Mouse (Mus musculus): ENCODE data around the gene Gkap1. TPM values are rescaled to one million over a fixed set of nuclear protein-coding genes. Genes with fewer than 3 reads are reported as not detected.
A peak's percentile ranks its signal among the peaks of the same experiment; 100 is the strongest.

Gkap1 gene
- 18.7 and 21.3 TPM in 2 replicates for polyA plus RNA-seq (2015; fragmentation: Nextera tagmentation; extraction: Ambion mirVana)

- H3K9me3 ChIP-seq (ENCODE audit: control insufficient read depth, low read length): no peaks in the 10 kb centered on the region
- WGBS: 81% methylated on average over 8 of the region's 8 CpGs
- peak within 1 kb of the TSS; percentile 75 for H3K27ac ChIP-seq (ENCODE audit: low read length)
- peak within 1 kb of the TSS; percentile 61 for H3K9ac ChIP-seq (replicated peaks; ENCODE audit: low read depth, low read length)
- no peak for ATAC-seq
- H3K36me3 ChIP-seq (ENCODE audit: control insufficient read depth, insufficient read depth): no peaks in the 10 kb centered on the region
- peaks cover 21% of the 10 kb centered on the region for H3K4me1 ChIP-seq (replicated peaks; ENCODE audit: control insufficient read depth, insufficient read depth, low read length)
- H3K27me3 ChIP-seq (replicated peaks; ENCODE audit: control insufficient read depth, insufficient read depth, low read length): no peaks in the 10 kb centered on the region
- H3K4me2 ChIP-seq (ENCODE audit: low read length): peak within 1 kb of the TSS; percentile 79
- peak within 1 kb of the TSS; percentile 84 for H3K4me3 ChIP-seq (replicated peaks; ENCODE audit: low read length)
These were observed at the start of gene Gkap1 for GRCm38 (mm10) chr13:58275599-58275998. Gene Gkap1, minus strand, starts transcription at chr13:58275699.

GRCm38 (mm10) chr13:58317768-58318167 lies 42.3 kb upstream of the Gkap1 start:
- 69% methylated on average over 2 of the region's 2 CpGs for WGBS
- Histone ChIP-seq H3K9me3 (ENCODE audit: control insufficient read depth, low read length) (no peaks in the 10 kb centered on the region), H3K4me2 (ENCODE audit: low read length) (no peak overlapping the region), H3K27ac (ENCODE audit: low read length) (no peak overlapping the region), H3K9ac (replicated peaks; ENCODE audit: low read depth, low read length) (no peak overlapping the region), H3K36me3 (ENCODE audit: control insufficient read depth, insufficient read depth) (no peaks in the 10 kb centered on the region), H3K27me3 (replicated peaks; ENCODE audit: control insufficient read depth, insufficient read depth, low read length) (no peaks in the 10 kb centered on the region), H3K4me3 (replicated peaks; ENCODE audit: low read length) (no peak overlapping the region), H3K4me1 (replicated peaks; ENCODE audit: control insufficient read depth, insufficient read depth, low read length) (no peaks in the 10 kb centered on the region)
- no peak for ATAC-seq

- no peak overlapping the region for H3K9ac ChIP-seq (replicated peaks; ENCODE audit: low read depth, low read length)
- no peaks in the 10 kb centered on the region for H3K36me3 ChIP-seq (ENCODE audit: control insufficient read depth, insufficient read depth)
- ATAC-seq: no peak
- no peak overlapping the region for H3K27ac ChIP-seq (ENCODE audit: low read length)
- 64% methylated on average over 6 of the region's 6 CpGs for WGBS
- H3K4me3 ChIP-seq (replicated peaks; ENCODE audit: low read length): no peak overlapping the region
- H3K4me2 ChIP-seq (ENCODE audit: low read length): no peak overlapping the region
- H3K27me3 ChIP-seq (replicated peaks; ENCODE audit: control insufficient read depth, insufficient read depth, low read length): no peaks in the 10 kb centered on the region
- H3K4me1 ChIP-seq (replicated peaks; ENCODE audit: control insufficient read depth, insufficient read depth, low read length): no peaks in the 10 kb centered on the region
- no peaks in the 10 kb centered on the region for H3K9me3 ChIP-seq (ENCODE audit: control insufficient read depth, low read length)
These were observed 39.5 kb upstream of the Gkap1 start for GRCm38 (mm10) chr13:58314991-58315390.

DNA sequence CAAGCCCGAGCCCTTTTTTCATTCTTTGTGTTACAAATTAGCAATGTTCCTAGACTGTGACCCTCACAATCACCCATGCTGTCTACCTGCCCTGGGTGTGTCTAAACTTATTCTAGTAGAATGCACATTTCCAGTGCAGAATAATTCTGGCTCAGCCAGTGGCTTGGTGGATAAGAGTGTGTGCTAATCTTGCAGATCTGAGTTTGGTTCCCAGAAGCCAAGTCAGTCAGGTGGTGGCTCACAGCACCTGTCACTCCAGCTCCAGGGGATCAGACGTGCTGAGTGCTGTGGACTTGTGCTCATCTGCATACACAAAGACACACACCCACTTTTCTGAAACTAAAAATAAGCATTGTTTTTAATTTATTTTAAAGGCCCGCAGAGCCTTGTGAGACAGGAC lies 38.3 kb upstream of the Gkap1 start:
- Histone ChIP-seq H3K4me1 (replicated peaks; ENCODE audit: control insufficient read depth, insufficient read depth, low read length) (no peaks in the 10 kb centered on the region), H3K4me3 (replicated peaks; ENCODE audit: low read length) (no peak overlapping the region), H3K9me3 (ENCODE audit: control insufficient read depth, low read length) (no peaks in the 10 kb centered on the region), H3K9ac (replicated peaks; ENCODE audit: low read depth, low read length) (no peak overlapping the region), H3K36me3 (ENCODE audit: control insufficient read depth, insufficient read depth) (no peaks in the 10 kb centered on the region), H3K27me3 (replicated peaks; ENCODE audit: control insufficient read depth, insufficient read depth, low read length) (no peaks in the 10 kb centered on the region), H3K27ac (ENCODE audit: low read length) (no peak overlapping the region), H3K4me2 (ENCODE audit: low read length) (no peak overlapping the region)
- WGBS: 65% methylated on average over 3 of the region's 3 CpGs
- no peak for ATAC-seq

DNA sequence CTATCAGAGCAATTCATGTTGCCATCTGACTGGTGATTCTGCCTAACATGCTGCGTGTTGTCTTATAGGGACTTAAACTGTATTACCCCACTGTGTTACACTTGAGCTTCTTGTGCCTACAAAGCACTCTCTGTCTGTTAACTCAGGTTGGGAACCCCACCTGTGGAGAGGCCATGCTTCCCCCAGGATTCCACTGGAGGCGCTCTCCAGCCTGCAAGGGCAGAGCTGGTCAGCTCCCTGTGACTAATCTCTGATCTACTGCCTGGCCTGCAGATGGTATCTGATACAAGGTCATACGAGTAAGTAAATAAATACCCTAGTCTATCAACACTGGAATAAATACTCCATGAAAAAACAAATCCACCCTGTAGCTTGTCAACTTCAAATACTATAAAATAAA lies 35.9 kb upstream of the Gkap1 start:
- H3K27ac ChIP-seq (ENCODE audit: low read length): no peak overlapping the region
- 49% methylated on average over 3 of the region's 3 CpGs for WGBS
- H3K36me3 ChIP-seq (ENCODE audit: control insufficient read depth, insufficient read depth): no peaks in the 10 kb centered on the region
- no peaks in the 10 kb centered on the region for H3K27me3 ChIP-seq (replicated peaks; ENCODE audit: control insufficient read depth, insufficient read depth, low read length)
- H3K4me3 ChIP-seq (replicated peaks; ENCODE audit: low read length): no peak overlapping the region
- H3K9ac ChIP-seq (replicated peaks; ENCODE audit: low read depth, low read length): no peak overlapping the region
- no peak overlapping the region for H3K4me2 ChIP-seq (ENCODE audit: low read length)
- no peaks in the 10 kb centered on the region for H3K4me1 ChIP-seq (replicated peaks; ENCODE audit: control insufficient read depth, insufficient read depth, low read length)
- no peak for ATAC-seq
- no peaks in the 10 kb centered on the region for H3K9me3 ChIP-seq (ENCODE audit: control insufficient read depth, low read length)

DNA sequence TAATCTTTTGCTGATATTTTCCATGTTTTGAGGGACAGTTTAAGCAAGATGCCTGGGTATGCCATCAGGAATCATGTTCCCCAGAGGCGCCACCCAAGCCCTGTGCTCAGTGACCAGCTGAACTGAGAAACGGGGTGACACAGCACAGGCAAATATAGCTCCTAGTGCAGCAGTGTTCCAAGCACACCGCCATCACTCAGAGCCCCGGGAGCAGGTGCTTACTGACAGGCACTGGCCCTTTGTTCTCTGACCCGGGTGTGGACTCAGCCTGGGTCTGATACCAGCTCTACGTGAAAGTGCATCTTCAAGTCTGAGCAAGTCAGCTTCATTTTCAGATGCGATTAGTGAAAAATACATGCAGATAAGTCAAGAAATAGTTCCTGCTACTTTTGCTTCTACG lies 34.0 kb upstream of the Gkap1 start:
- H3K9ac ChIP-seq (replicated peaks; ENCODE audit: low read depth, low read length): no peak overlapping the region
- ATAC-seq: no peak
- no peaks in the 10 kb centered on the region for H3K4me1 ChIP-seq (replicated peaks; ENCODE audit: control insufficient read depth, insufficient read depth, low read length)
- H3K4me2 ChIP-seq (ENCODE audit: low read length): no peak overlapping the region
- H3K27me3 ChIP-seq (replicated peaks; ENCODE audit: control insufficient read depth, insufficient read depth, low read length): no peaks in the 10 kb centered on the region
- no peak overlapping the region for H3K27ac ChIP-seq (ENCODE audit: low read length)
- H3K36me3 ChIP-seq (ENCODE audit: control insufficient read depth, insufficient read depth): no peaks in the 10 kb centered on the region
- H3K4me3 ChIP-seq (replicated peaks; ENCODE audit: low read length): no peak overlapping the region
- WGBS: 71% methylated on average over 8 of the region's 8 CpGs
- H3K9me3 ChIP-seq (ENCODE audit: control insufficient read depth, low read length): no peaks in the 10 kb centered on the region

DNA sequence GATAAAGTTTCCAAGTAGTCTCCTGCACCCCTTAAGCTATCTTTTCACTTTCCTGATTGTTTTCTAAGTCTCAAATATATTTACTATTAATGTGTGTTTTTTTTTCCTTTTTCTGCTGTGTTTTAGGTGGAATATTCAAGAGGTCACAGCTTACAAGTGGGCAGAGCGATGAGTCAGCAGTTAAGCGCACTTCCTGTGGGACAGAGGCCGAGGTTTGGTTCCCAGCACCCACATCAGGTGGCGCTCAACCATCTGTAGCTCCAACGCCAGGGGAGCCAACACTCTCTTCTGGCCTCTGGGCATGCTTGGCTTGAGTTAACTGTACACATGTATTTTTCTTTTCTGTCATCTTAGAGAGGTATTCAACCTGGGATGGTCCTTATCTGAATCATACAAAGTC lies 32.0 kb upstream of the Gkap1 start:
- Histone ChIP-seq H3K4me2 (ENCODE audit: low read length) (no peak overlapping the region), H3K9me3 (ENCODE audit: control insufficient read depth, low read length) (no peaks in the 10 kb centered on the region), H3K36me3 (ENCODE audit: control insufficient read depth, insufficient read depth) (no peaks in the 10 kb centered on the region), H3K4me1 (replicated peaks; ENCODE audit: control insufficient read depth, insufficient read depth, low read length) (no peaks in the 10 kb centered on the region), H3K27me3 (replicated peaks; ENCODE audit: control insufficient read depth, insufficient read depth, low read length) (no peaks in the 10 kb centered on the region), H3K4me3 (replicated peaks; ENCODE audit: low read length) (no peak overlapping the region), H3K9ac (replicated peaks; ENCODE audit: low read depth, low read length) (no peak overlapping the region), H3K27ac (ENCODE audit: low read length) (no peak overlapping the region)
- 92% methylated on average over 5 of the region's 5 CpGs for WGBS
- no peak for ATAC-seq

DNA sequence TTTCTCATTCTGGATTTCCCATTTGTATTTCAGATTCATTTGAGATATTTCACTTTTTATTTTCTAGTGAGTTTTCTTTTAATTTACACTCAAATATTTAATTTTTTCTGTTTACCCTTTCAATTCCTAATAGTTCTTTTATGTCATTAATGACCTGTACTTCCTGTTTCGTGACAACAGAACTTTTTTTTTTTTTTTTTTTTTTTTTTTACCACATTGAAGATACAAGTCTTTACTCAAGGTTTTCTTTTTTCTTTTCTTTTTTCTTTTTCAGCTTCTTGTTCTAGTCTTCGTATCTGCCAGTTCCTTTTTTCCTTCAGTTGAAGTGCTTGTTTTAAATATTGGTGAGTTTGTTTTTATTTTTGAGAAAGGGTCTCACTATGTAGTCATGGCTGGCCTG lies 29.7 kb upstream of the Gkap1 start:
- Histone ChIP-seq H3K9me3 (ENCODE audit: control insufficient read depth, low read length) (no peaks in the 10 kb centered on the region), H3K36me3 (ENCODE audit: control insufficient read depth, insufficient read depth) (no peaks in the 10 kb centered on the region), H3K27ac (ENCODE audit: low read length) (no peak overlapping the region), H3K4me3 (replicated peaks; ENCODE audit: low read length) (no peak overlapping the region), H3K4me1 (replicated peaks; ENCODE audit: control insufficient read depth, insufficient read depth, low read length) (no peaks in the 10 kb centered on the region), H3K4me2 (ENCODE audit: low read length) (no peak overlapping the region), H3K9ac (replicated peaks; ENCODE audit: low read depth, low read length) (no peak overlapping the region), H3K27me3 (replicated peaks; ENCODE audit: control insufficient read depth, insufficient read depth, low read length) (no peaks in the 10 kb centered on the region)
- ATAC-seq: no peak
- WGBS: 87% methylated on average over 2 of the region's 2 CpGs

DNA sequence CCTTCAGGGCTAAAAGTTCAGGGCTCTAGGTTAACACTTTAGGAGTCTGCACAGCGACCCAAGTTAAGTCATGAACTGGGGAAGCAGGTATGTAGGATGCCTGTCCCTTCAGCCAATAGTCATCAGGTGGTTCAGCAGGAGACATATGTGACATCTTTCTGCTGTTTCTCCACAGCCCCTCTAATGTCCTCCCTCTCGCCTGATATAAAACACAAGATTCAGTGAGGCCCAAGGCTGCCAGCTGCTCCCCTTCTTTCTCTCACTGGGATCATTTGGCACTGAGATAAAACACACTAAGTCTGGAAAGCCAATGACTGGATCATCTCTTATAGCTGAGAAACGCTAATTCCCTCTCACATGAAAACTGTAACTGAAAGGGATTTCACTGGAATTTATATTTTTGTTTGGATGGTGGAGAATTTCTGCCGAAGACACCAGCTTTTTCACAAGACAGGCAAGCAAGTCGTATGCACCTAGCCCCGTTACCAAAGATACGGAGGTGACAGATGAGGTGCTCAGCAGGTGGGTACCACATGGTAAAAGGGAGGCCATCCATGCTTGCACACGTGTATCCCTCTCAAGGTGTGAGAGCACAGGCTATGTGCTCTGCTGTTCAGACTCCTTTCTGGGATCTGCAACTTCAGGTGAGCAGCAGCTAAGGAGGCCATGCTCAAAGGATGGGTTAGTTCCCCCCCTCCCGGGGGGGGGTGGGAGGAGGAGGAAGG lies 27.1 kb upstream of the Gkap1 start:
- WGBS: 77% methylated on average over 9 of the region's 9 CpGs
- Histone ChIP-seq H3K4me2 (ENCODE audit: low read length) (no peak overlapping the region), H3K9me3 (ENCODE audit: control insufficient read depth, low read length) (no peaks in the 10 kb centered on the region), H3K4me1 (replicated peaks; ENCODE audit: control insufficient read depth, insufficient read depth, low read length) (no peaks in the 10 kb centered on the region), H3K4me3 (replicated peaks; ENCODE audit: low read length) (no peak overlapping the region), H3K36me3 (ENCODE audit: control insufficient read depth, insufficient read depth) (no peaks in the 10 kb centered on the region), H3K9ac (replicated peaks; ENCODE audit: low read depth, low read length) (no peak overlapping the region), H3K27me3 (replicated peaks; ENCODE audit: control insufficient read depth, insufficient read depth, low read length) (no peaks in the 10 kb centered on the region), H3K27ac (ENCODE audit: low read length) (no peak overlapping the region)
- no peak for ATAC-seq

GRCm38 (mm10) chr13:58301961-58302360 lies 26.5 kb upstream of the Gkap1 start:
- Histone ChIP-seq H3K9ac (replicated peaks; ENCODE audit: low read depth, low read length) (no peak overlapping the region), H3K36me3 (ENCODE audit: control insufficient read depth, insufficient read depth) (no peaks in the 10 kb centered on the region), H3K27ac (ENCODE audit: low read length) (no peak overlapping the region), H3K4me1 (replicated peaks; ENCODE audit: control insufficient read depth, insufficient read depth, low read length) (no peaks in the 10 kb centered on the region), H3K4me3 (replicated peaks; ENCODE audit: low read length) (no peak overlapping the region), H3K4me2 (ENCODE audit: low read length) (no peak overlapping the region), H3K9me3 (ENCODE audit: control insufficient read depth, low read length) (no peaks in the 10 kb centered on the region), H3K27me3 (replicated peaks; ENCODE audit: control insufficient read depth, insufficient read depth, low read length) (no peaks in the 10 kb centered on the region)
- whole genome bisulfite sequencing: 97% methylated on average over 6 of the region's 6 CpGs
- no peak for ATAC-seq

Measured in forebrain, embryonic 16.5 days (tissue).